Mouse (Mus musculus) hindbrain, embryonic 12.5 days (tissue): ENCODE results near the gene Nefh. TPM values are rescaled to one million over a fixed set of nuclear protein-coding genes. Genes with fewer than 3 reads are reported as not detected.

Experiments
- ATAC-seq: fragments of 200-750 bp; cut with Nextera tagmentation; 2 replicates; pipeline ENCODE4 v1.8.0; 2017; ENCODE audit warnings: moderate TSS enrichment; ENCODE audit not compliant: low FRiP score
- H3K27ac ChIP-seq: fragments of 300-500 bp; sonication (generic); 2 replicates; pipeline ENCODE4 v1.5.1; 2016; ENCODE audit warnings: mild to moderate bottlenecking
- H3K27me3 ChIP-seq: fragments of 300-500 bp; sonication (generic); 2 replicates; pipeline ENCODE4 v1.6.1; 2016; ENCODE audit warnings: mild to moderate bottlenecking
- H3K36me3 ChIP-seq: fragments of 300-500 bp; sonication (generic); 2 replicates; pipeline ENCODE4 v1.6.1; 2016; ENCODE audit warnings: mild to moderate bottlenecking
- H3K4me1 ChIP-seq: fragments of 300-500 bp; sonication (generic); 2 replicates; pipeline ENCODE4 v1.6.1; 2016
- H3K4me2 ChIP-seq: fragments of 300-500 bp; sonication (generic); replicated peaks from 2 replicates; pipeline ENCODE4 v1.6.1; 2016; ENCODE audit warnings: mild to moderate bottlenecking
- H3K4me3 ChIP-seq: fragments of 300-500 bp; sonication (generic); 2 replicates; pipeline ENCODE4 v1.5.1; 2016; ENCODE audit warnings: mild to moderate bottlenecking
- H3K9ac ChIP-seq: fragments of 300-500 bp; sonication (generic); 2 replicates; pipeline ENCODE4 v1.6.1; 2016; ENCODE audit warnings: mild to moderate bottlenecking, moderate library complexity
- H3K9me3 ChIP-seq: fragments of 300-500 bp; sonication (generic); replicated peaks from 2 replicates; pipeline ENCODE4 v1.6.1; 2016; ENCODE audit warnings: mild to moderate bottlenecking
- WGBS: fragments of 180-500 bp; shearing (Covaris S2); methylation state at CpG from one replicate; pipeline ENCODE4 v1.1.7; 2016; 5-methylcytosine and 5-hydroxymethylcytosine counted together
- polyA plus RNA-seq: library from polyadenylated mRNA; unstranded; fragments of >200 nt; fragmentation: Nextera tagmentation; extraction: Ambion mirVana; gene quantifications from 2 replicates; pipeline ENCODE4 v1.2.1, GENCODE M21; 2016

The Nefh gene
- polyA plus RNA-seq = 1.4 and 1.5 TPM in 2 replicates

DNA sequence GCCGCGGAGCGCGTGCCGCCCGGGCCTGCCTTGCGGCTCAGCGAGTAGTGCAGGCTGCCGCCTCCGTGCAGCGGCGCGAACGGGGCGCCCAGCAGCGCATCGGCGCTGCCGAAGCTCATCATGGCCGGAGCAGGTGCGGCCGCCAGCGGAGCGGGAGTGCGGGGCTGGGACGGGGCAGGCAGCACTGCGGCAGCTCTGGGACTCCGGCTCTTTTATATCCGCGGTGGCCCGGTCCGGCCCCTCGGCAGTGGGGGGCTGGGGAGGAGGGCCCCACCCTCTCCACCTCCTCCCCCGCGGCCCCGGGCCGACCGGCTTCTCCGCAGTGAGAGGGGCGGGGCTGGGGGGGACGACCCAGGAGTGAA is at the start of gene Nefh:
Gene Nefh, minus strand, starts transcription at position 252 of the 362 bp plus-strand sequence.
- 0% methylated on average over 39 of the region's 41 CpGs for WGBS
- Histone ChIP-seq H3K9ac (peak within 1 kb of the TSS; percentile 74), H3K27ac (peak within 1 kb of the TSS; percentile 82), H3K36me3 (no peaks in the 10 kb centered on the region), H3K4me2 (peak within 1 kb of the TSS; percentile 77), H3K9me3 (no peaks in the 10 kb centered on the region), H3K27me3 (peaks cover 90% of the 10 kb centered on the region), H3K4me1 (peaks cover 32% of the 10 kb centered on the region), H3K4me3 (peak within 1 kb of the TSS; percentile 51)
- ATAC-seq = peak; percentile 58

DNA sequence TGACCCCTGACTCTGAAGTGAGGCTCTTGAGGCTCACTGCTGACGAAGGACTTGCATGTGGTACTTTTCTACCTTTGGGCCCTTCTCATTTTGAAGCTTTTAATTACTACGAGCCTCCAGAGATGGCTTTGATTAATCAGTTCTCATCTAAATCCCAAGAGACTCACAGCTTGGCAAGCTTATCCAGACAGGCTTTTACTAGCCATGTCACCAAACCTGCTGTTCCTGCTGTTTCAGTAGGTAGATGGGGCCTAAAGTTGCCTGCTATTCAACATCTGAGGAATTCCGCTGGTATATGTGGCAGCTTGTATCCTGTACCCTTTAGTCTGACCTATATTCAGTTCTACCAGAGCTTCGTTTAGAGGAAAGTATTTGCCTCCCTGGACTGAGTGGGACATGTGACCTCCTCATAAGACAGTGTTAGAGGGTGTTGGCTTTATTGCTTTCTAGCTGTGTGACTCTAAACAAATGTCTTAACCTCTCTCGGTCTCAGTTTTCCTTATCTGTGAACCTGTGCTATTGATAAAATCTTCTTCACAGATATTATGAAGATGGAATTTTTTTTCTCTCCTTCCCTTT is 48.8 kb upstream of the Nefh start:
- no peak overlapping the region for H3K4me3 ChIP-seq
- ATAC-seq = no peak
- 87% methylated on average over 5 of the region's 5 CpGs for WGBS
- peaks cover 20% of the 10 kb centered on the region; the same call in 1 of the 2 replicates for H3K36me3 ChIP-seq
- H3K27ac ChIP-seq = no peak overlapping the region
- H3K4me2 ChIP-seq = no peak overlapping the region
- H3K9me3 ChIP-seq = no peaks in the 10 kb centered on the region
- H3K9ac ChIP-seq = no peak overlapping the region
- no peaks in the 10 kb centered on the region for H3K4me1 ChIP-seq
- no peaks in the 10 kb centered on the region for H3K27me3 ChIP-seq

- ATAC-seq = no peak
- Histone ChIP-seq H3K4me1 (no peaks in the 10 kb centered on the region), H3K36me3 (peaks cover 14% of the 10 kb centered on the region; the same call in 1 of the 2 replicates), H3K4me3 (no peak overlapping the region), H3K9me3 (no peaks in the 10 kb centered on the region), H3K27me3 (no peaks in the 10 kb centered on the region), H3K4me2 (no peak overlapping the region), H3K9ac (no peak overlapping the region), H3K27ac (no peak overlapping the region)
- 94% methylated on average over 3 of the region's 3 CpGs for WGBS
These were observed 47.8 kb upstream of the Nefh start for GRCm38 (mm10) chr11:4995676-4996075.

DNA sequence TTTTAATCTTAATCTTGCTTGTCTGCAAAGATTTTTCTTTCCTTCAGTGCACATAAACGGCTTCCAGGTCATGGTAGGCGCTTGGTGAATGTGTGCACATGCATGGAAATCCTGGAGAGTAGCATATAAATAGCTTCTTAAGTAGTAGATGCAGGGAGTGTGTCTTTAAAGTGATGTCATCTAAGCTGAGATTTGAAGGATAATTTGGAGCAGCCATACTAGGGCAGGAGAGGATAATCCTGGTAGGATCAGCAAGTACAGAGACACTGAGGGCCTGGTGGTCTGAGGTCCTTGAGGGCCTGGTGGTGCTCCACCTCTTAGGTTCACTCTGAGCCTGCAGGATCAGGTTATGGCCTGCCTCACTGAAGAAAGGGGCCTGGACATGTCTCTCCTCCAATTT is 44.6 kb upstream of the Nefh start:
- H3K9me3 ChIP-seq = no peaks in the 10 kb centered on the region
- no peak for ATAC-seq
- peaks cover 6% of the 10 kb centered on the region for H3K4me1 ChIP-seq
- H3K4me2 ChIP-seq = no peak overlapping the region
- WGBS = 87% methylated on average over 2 of the region's 2 CpGs
- no peak overlapping the region for H3K4me3 ChIP-seq
- H3K9ac ChIP-seq = no peak overlapping the region
- no peak overlapping the region for H3K27ac ChIP-seq
- H3K36me3 ChIP-seq = peaks cover 17% of the 10 kb centered on the region
- H3K27me3 ChIP-seq = no peaks in the 10 kb centered on the region

GRCm38 (mm10) chr11:4989187-4989586 is 41.3 kb upstream of the Nefh start:
- H3K4me1 ChIP-seq = peaks cover 11% of the 10 kb centered on the region
- H3K4me3 ChIP-seq = no peak overlapping the region
- H3K27ac ChIP-seq = no peak overlapping the region
- H3K9me3 ChIP-seq = no peaks in the 10 kb centered on the region
- no peak for ATAC-seq
- H3K27me3 ChIP-seq = no peaks in the 10 kb centered on the region
- no peak overlapping the region for H3K4me2 ChIP-seq
- 86% methylated on average over 3 of the region's 3 CpGs for WGBS
- H3K9ac ChIP-seq = no peak overlapping the region
- peaks cover 9% of the 10 kb centered on the region for H3K36me3 ChIP-seq

GRCm38 (mm10) chr11:4987487-4987852 is 39.6 kb upstream of the Nefh start:
- Histone ChIP-seq H3K4me3 (peak overlapping the region; percentile 80), H3K4me1 (peaks cover 15% of the 10 kb centered on the region), H3K9ac (peak overlapping the region; percentile 84), H3K36me3 (peaks cover 9% of the 10 kb centered on the region), H3K27me3 (no peaks in the 10 kb centered on the region), H3K9me3 (no peaks in the 10 kb centered on the region), H3K27ac (no peak overlapping the region), H3K4me2 (peak overlapping the region; percentile 90)
- 55% methylated on average over 11 of the region's 11 CpGs for WGBS
- ATAC-seq = 0 out of 2 replicates have a peak, but pooled peaks have one; percentile 7

DNA sequence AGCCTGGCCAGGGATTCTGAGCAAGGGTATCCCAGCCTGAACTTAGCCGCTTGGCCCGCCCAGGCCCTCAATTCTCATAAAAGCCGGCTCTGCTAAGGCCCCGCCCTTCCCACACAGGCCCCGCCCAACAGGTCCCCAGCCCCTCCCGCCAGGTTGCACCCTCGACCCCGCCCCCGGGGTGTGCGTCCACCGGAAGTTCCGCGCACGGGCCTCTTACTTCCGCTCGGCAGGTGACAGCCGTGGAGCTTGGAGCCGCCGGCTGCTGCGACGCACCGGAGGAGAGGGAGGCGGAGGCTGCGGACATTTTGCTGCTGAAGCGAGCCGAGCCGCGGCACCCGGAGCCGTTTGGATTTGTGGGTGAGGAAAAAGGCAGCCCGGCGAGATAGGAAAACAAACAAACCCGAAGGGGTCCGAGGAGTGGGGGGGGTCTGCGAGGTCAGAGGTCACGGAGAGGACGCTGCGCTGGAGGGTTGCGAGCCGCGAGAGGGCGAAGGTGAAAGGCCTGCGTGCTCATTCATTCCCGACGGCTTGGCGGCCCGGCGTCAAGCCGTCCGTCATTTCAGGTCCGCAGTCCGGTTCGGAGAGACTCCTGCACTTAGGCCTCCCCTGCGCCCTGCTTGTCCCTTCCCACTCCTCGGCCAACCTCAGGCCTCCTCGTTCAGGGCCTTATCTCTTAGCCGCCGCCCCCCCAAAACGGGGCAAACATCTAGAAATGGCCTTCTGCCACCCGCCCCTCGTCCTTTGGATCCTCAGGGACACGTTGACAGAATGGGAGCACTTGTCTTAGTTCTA is 39.0 kb upstream of the Nefh start, which contains the start of gene Ap1b1:
Gene Ap1b1, plus strand, starts transcription at position 130 of the 792 bp plus-strand sequence.
- Histone ChIP-seq H3K4me3 (peak within 1 kb of the TSS; percentile 80), H3K36me3 (peaks cover 8% of the 10 kb centered on the region), H3K27ac (peak within 1 kb of the TSS; percentile 23; the same call in 1 of the 2 replicates), H3K4me1 (peaks cover 15% of the 10 kb centered on the region), H3K27me3 (no peaks in the 10 kb centered on the region), H3K9me3 (no peaks in the 10 kb centered on the region), H3K9ac (peak within 1 kb of the TSS; percentile 84), H3K4me2 (peak within 1 kb of the TSS; percentile 90)
- WGBS = 1% methylated on average over 62 of the region's 62 CpGs
- ATAC-seq = peak; percentile 86

DNA sequence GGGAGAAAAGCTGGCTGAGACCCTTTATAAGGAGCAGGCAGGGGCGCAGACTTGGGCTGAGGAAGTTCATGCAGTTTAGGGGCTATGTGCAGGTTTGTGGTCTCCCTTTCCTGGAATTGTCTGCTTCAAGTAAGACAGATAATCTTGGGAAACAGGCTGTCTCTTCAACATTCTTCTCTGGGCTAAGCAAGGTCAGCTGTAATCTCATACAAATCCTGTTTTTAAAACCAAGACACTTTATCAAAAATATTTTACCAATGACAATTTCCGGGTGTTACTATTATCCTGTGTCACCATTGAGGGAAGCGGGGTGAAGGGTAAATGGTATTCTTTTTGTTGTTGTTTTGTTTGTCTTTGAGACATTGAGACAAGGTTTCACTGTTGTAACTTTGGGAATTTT is 36.9 kb upstream of the Nefh start:
- Histone ChIP-seq H3K4me2 (no peak overlapping the region), H3K36me3 (peaks cover 3% of the 10 kb centered on the region), H3K9me3 (no peaks in the 10 kb centered on the region), H3K9ac (no peak overlapping the region), H3K4me3 (no peak overlapping the region), H3K27me3 (no peaks in the 10 kb centered on the region), H3K4me1 (peaks cover 15% of the 10 kb centered on the region), H3K27ac (no peak overlapping the region)
- WGBS = 81% methylated on average over 3 of the region's 3 CpGs
- no peak for ATAC-seq

- Histone ChIP-seq H3K27ac (no peak overlapping the region), H3K27me3 (no peaks in the 10 kb centered on the region), H3K4me2 (peak overlapping the region; percentile 40), H3K36me3 (no peaks in the 10 kb centered on the region), H3K4me1 (peaks cover 15% of the 10 kb centered on the region), H3K4me3 (no peak overlapping the region), H3K9me3 (no peaks in the 10 kb centered on the region), H3K9ac (peak overlapping the region; percentile 32; the same call in 1 of the 2 replicates)
- WGBS = 4% methylated on average over 5 of the region's 5 CpGs
- ATAC-seq = no peak
These were observed 36.4 kb upstream of the Nefh start for GRCm38 (mm10) chr11:4984249-4984648.

GRCm38 (mm10) chr11:4983538-4983937 is 35.7 kb upstream of the Nefh start:
- Histone ChIP-seq H3K4me3 (no peak overlapping the region), H3K36me3 (no peaks in the 10 kb centered on the region), H3K4me2 (no peak overlapping the region), H3K9ac (no peak overlapping the region), H3K27ac (no peak overlapping the region), H3K4me1 (peaks cover 15% of the 10 kb centered on the region), H3K9me3 (no peaks in the 10 kb centered on the region), H3K27me3 (no peaks in the 10 kb centered on the region)
- WGBS = 60% methylated on average over 2 of the region's 2 CpGs
- no peak for ATAC-seq

DNA sequence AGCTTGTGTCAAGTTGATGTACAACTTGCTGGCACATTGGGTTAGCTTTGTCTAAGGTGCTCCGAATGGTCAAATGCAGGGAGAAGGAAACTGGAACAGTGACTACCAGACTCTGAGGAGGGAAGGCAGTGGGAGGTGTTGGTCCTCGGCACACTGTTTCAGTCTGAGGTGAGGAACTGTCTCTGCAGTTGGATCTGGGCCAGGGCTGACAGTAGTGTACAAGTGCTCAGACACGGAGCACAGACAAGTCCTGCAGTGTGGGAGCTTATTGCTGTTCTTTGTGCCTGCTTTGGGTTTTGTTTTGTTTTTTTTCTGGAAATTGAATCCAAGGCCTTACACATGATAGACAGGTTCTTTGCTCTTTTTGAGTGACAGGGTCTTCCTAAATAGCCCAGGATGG is 35.1 kb upstream of the Nefh start:
- Histone ChIP-seq H3K4me1 (peaks cover 14% of the 10 kb centered on the region), H3K4me3 (no peak overlapping the region), H3K9ac (no peak overlapping the region), H3K27ac (no peak overlapping the region), H3K4me2 (no peak overlapping the region), H3K36me3 (no peaks in the 10 kb centered on the region), H3K27me3 (no peaks in the 10 kb centered on the region), H3K9me3 (no peaks in the 10 kb centered on the region)
- WGBS = 83% methylated on average over 3 of the region's 3 CpGs
- no peak for ATAC-seq

DNA sequence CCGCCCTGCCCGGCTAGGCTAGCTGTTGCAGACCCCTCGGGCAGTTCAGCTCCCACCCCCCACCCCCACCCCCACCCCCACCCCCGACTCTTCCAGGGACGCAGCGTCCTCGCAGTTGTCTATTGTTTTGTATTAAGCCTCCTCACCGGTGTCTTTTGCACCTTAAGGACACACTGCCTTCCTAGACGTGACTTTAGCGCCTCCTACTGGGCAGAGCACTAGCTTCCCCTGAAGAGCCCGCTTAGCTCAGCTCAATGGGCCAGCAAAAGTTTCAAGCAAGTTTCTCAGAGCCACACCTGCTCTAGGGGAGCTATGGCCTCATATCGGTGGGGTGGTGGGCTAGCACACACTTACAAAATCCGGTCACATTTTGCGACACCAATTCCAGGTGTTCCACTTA is 27.8 kb upstream of the Nefh start:
- H3K27ac ChIP-seq = no peak overlapping the region
- WGBS = 10% methylated on average over 13 of the region's 14 CpGs

More for the DNA sequence above, 27.8 kb upstream of the Nefh start:
- Histone ChIP-seq H3K4me1 (0 out of 2 replicates have a peak, but pooled peaks cover 3% of the 10 kb centered on the region), H3K4me2 (peak overlapping the region; percentile 43), H3K9ac (no peak overlapping the region), H3K27me3 (no peaks in the 10 kb centered on the region), H3K4me3 (no peak overlapping the region), H3K9me3 (no peaks in the 10 kb centered on the region), H3K36me3 (no peaks in the 10 kb centered on the region)
- no peak for ATAC-seq
